Mouse (Mus musculus) c-Kit-positive CD71-positive TER-119-negative erythroid progenitor cells, embryonic 14.5 days (primary cell): ENCODE data around the gene C1qtnf9.
A peak's percentile ranks its signal among the peaks of the same experiment; 100 is the strongest.

ENCODE experiments used
- DNase-seq: peaks from one replicate; pipeline ENCODE4 v3.0.0-alpha.2; 2013; ENCODE audit warnings: low read depth

Gene C1qtnf9

GRCm38 (mm10) chr14:60790103-60790502 lies 22.2 kb downstream of the C1qtnf9 start:
- peak; percentile 46 for DNase-seq

DNA sequence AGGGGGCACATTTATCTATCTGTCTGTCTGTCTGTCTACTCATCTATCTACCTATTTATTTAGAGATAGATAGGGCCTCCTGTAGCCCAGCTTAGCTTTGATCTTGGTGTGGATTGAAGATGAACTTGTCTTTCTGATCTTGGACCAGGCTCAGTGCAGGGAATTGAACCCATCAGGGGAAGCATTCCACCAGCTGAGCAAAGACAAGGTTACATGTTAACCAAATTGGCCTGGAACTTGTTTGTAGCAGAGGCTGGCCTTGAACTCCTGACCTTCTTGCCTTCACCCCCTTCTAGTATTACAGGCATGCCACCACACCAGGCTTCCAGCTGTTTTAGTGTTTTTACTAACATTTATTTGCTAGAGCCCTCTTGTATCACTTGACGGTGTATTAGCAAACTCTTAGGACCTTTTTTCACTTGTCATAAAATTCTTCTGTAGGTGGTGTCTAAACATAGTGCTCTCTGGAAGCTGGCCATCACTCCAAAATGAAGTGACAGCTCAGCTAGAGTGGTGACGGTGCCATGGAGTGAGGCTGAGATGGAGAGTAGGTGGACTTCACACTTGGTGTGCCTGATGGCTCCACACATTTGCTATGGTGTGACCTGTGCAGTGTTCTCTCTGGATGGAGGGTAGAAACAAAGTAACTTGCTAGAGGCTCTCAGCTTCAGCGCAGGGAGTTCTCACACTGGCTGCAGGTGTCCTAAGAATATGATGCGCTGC lies 28.8 kb downstream of the C1qtnf9 start:
- DNase-seq: no peak

- DNase-seq: no peak
Measured at GRCm38 (mm10) chr14:60797596-60797995, 29.7 kb downstream of the C1qtnf9 start.

- no peak for DNase-seq
Measured at GRCm38 (mm10) chr14:60798721-60799120, 30.8 kb downstream of the C1qtnf9 start.

DNA sequence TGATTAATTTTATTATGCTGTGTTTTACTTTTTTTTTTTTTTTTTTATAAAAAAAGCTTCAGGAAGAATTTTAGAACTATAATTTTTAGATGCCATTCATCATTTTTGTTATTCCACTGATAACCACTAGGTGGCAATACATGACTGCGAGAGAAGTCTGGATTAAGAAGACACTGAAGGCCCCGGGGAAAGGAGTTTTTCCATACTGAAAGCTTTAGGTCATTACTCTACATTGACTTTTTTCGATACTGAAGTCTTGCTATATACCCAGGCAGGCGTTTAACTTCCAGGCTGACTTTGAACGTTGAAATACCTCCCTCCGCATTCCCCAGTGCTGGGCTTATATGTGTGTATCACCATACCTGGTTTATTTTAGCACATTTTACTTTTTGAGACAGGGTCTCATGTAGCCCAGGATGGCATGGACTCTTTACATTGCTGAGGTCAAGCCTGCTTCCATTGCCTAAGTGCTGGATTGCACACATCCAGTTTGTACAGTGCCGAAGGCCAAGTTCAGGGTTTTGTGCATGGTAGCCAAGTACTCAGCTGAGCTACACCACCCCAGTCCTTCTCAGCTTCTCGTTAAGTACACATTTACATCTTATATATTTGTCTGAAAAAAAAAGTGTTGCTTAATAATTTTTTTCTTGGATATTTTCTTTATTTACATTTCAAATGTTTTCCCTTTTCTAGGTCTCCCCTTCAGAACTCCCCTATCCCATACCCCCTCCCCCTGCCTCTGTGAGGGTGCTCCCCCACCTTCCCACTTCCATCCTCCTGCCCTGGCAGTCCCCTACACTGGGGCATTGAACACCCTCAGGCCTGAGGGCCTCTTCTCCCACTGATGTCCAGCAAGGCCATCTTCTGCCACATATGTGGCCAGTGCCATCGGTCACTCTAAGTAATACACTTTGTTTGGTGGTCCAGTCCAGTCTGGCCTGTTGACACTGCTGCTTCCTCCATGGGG lies 32.1 kb downstream of the C1qtnf9 start:
- DNase-seq: peak; percentile 28

GRCm38 (mm10) chr14:60802026-60802425 lies 34.1 kb downstream of the C1qtnf9 start:
- no peak for DNase-seq

DNA sequence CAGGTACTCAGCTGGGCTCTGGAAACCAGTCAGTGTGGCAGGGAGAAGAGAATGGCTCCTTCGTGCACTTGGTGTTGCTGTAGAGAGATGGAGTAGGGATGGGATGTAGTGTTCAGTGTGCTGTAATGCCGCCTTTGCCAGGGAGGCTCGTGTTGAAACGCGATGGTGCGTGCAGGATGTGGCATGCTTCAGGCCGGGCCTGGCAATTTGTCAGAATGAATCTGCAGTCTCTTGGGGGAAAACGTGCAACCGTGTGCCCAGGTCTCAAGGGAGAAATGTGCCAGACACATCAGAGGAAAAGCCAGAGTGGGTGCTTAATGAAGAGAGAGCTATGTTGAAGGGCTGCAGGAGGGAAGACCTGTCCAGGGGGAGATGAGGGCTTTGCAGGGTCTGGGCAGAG lies 37.0 kb downstream of the C1qtnf9 start:
- DNase-seq: no peak

GRCm38 (mm10) chr14:60805871-60806270 lies 37.9 kb downstream of the C1qtnf9 start:
- no peak for DNase-seq

GRCm38 (mm10) chr14:60806891-60807344 lies 39.0 kb downstream of the C1qtnf9 start:
- no peak for DNase-seq

GRCm38 (mm10) chr14:60809881-60810280 lies 41.9 kb downstream of the C1qtnf9 start:
- DNase-seq: no peak

- DNase-seq: no peak
Measured at GRCm38 (mm10) chr14:60811547-60811946, 43.6 kb downstream of the C1qtnf9 start.

DNA sequence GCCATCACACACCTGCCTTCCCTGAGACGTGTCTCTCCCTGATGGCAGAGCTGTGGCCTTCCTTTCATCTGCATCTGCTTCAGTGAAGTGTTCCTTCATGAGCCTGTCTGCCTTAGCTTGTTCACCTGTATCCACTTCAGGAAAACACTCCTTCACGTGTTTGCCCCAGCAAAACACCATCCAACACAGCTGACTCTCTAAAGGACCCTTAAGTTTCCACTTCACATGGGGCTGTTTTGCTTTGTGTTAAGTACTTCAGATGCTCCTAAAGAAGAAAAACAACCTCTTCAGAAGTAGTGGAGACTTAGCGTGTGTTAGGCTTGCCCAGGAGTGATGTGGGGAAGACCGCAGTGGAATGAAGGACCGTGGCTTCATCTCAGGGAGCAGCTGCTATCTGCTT lies 47.2 kb downstream of the C1qtnf9 start:
- DNase-seq: no peak

GRCm38 (mm10) chr14:60818045-60818444 lies 50.1 kb downstream of the C1qtnf9 start:
- DNase-seq: no peak

DNA sequence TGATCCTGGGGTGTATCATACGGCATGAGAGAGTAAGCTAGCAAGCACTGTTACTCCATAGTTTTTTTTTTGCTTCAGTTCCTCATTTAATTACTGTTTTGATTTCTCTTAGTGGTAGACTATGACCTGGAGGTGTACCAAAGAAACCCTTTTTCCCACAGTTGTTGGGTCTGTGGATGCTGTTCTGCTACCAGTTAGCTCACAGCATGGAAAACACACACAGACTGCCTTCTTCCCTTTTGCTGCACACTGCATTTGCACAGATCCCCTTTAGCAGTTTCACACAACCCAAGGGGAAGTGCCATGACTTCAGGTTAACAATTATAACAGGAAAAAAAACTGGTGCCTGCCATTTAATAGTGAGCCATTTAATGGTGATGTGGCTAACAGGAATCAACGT lies 62.2 kb downstream of the C1qtnf9 start:
- DNase-seq: no peak
